Mouse (Mus musculus): ENCODE data around the gene Nol9. TPM values are rescaled to one million over a fixed set of nuclear protein-coding genes. Genes with fewer than 3 reads are reported as not detected.
A peak's percentile ranks its signal among the peaks of the same experiment; 100 is the strongest.
"Not testable (repeated sequence)": the region's sequence is repeated elsewhere in the genome, so short reads cannot be mapped to it uniquely, and the experiment has no call there.

Nol9 gene
- polyA plus RNA-seq, 1 experiment from 2014 or later: 46.0 TPM

- Histone ChIP-seq H3K27me3 (peaks cover 9% of the 10 kb centered on the region; the same call in 1 of the 2 replicates), H3K4me2 (replicated peaks) (no peak overlapping the region), H3K9me3 (no peaks in the 10 kb centered on the region), H3K36me3 (0 out of 2 replicates have a peak, but pooled peaks cover under 1% of the 10 kb centered on the region), H3K27ac (no peak overlapping the region), H3K4me1 (peaks cover 33% of the 10 kb centered on the region), H3K4me3 (no peak overlapping the region), H3K9ac (no peak overlapping the region)
- ATAC-seq (ENCODE audit: insufficient number of reproducible peaks, insufficient read depth, low FRiP score, low TSS enrichment): no peak
- WGBS: 77% methylated on average over 4 of the region's 4 CpGs
Measured at GRCm38 (mm10) chr4:152029997-152030396, 9.1 kb upstream of the Nol9 start.

- Histone ChIP-seq H3K36me3 (no peaks in the 10 kb centered on the region), H3K9me3 (no peaks in the 10 kb centered on the region), H3K9ac (no peak overlapping the region), H3K27ac (no peak overlapping the region), H3K4me3 (no peak overlapping the region), H3K4me1 (peaks cover 13% of the 10 kb centered on the region), H3K27me3 (peaks cover 9% of the 10 kb centered on the region; the same call in 1 of the 2 replicates), H3K4me2 (replicated peaks) (no peak overlapping the region)
- ATAC-seq (ENCODE audit: insufficient number of reproducible peaks, insufficient read depth, low FRiP score, low TSS enrichment): no peak
- 90% methylated on average over 13 of the region's 13 CpGs for WGBS
Measured at GRCm38 (mm10) chr4:152032922-152033321, 6.2 kb upstream of the Nol9 start.

- ATAC-seq (ENCODE audit: insufficient number of reproducible peaks, insufficient read depth, low FRiP score, low TSS enrichment); H3K27ac ChIP-seq; H3K4me3 ChIP-seq; H3K36me3 ChIP-seq; H3K9me3 ChIP-seq; H3K4me2 ChIP-seq (replicated peaks); H3K4me1 ChIP-seq; H3K9ac ChIP-seq; H3K27me3 ChIP-seq: not testable (repeated sequence)
- WGBS: 92% methylated on average over 6 of the region's 6 CpGs
Measured at GRCm38 (mm10) chr4:152036464-152036863, 2.7 kb upstream of the Nol9 start.

- peaks cover 26% of the 10 kb centered on the region for H3K36me3 ChIP-seq
- H3K9ac ChIP-seq: peak within 1 kb of the TSS; percentile 94
- ATAC-seq (ENCODE audit: insufficient number of reproducible peaks, insufficient read depth, low FRiP score, low TSS enrichment): peak; percentile 18; the same call in 1 of the 2 replicates
- peak within 1 kb of the TSS; percentile 100 for H3K4me3 ChIP-seq
- H3K27ac ChIP-seq: peak within 1 kb of the TSS; percentile 36; the same call in 1 of the 2 replicates
- H3K4me2 ChIP-seq (replicated peaks): peak within 1 kb of the TSS; percentile 95
- WGBS: 44% methylated on average over 10 of the region's 10 CpGs
- H3K4me1 ChIP-seq: peaks cover 9% of the 10 kb centered on the region
- H3K27me3 ChIP-seq: no peaks in the 10 kb centered on the region
- H3K9me3 ChIP-seq: no peaks in the 10 kb centered on the region
Measured at GRCm38 (mm10) chr4:152038225-152038984, 716 bp upstream of the Nol9 start, which contains the start of gene Tas1r1. TSS of gene Tas1r1 (minus strand) at chr4:152038568.

- WGBS: 3% methylated on average over 25 of the region's 25 CpGs
- H3K4me2 ChIP-seq (replicated peaks): peak overlapping the region; percentile 95
- no peaks in the 10 kb centered on the region for H3K27me3 ChIP-seq
- H3K4me1 ChIP-seq: peaks cover 9% of the 10 kb centered on the region
- H3K9ac ChIP-seq: peak overlapping the region; percentile 94
- H3K27ac ChIP-seq: no peak overlapping the region
- ATAC-seq (ENCODE audit: insufficient number of reproducible peaks, insufficient read depth, low FRiP score, low TSS enrichment): no peak
- no peaks in the 10 kb centered on the region for H3K9me3 ChIP-seq
- peak overlapping the region; percentile 100 for H3K4me3 ChIP-seq
- H3K36me3 ChIP-seq: peaks cover 40% of the 10 kb centered on the region
Measured at GRCm38 (mm10) chr4:152039831-152040310, 750 bp downstream of the Nol9 start.

GRCm38 (mm10) chr4:152041924-152042641, 3.0 kb downstream of the Nol9 start:
- H3K9me3 ChIP-seq: no peaks in the 10 kb centered on the region
- WGBS: 96% methylated on average over 22 of the region's 22 CpGs
- no peaks in the 10 kb centered on the region for H3K27me3 ChIP-seq
- H3K36me3 ChIP-seq: peaks cover 60% of the 10 kb centered on the region
- no peak overlapping the region for H3K4me2 ChIP-seq (replicated peaks)
- ATAC-seq (ENCODE audit: insufficient number of reproducible peaks, insufficient read depth, low FRiP score, low TSS enrichment): no peak
- H3K4me3 ChIP-seq: no peak overlapping the region
- H3K9ac ChIP-seq: no peak overlapping the region; the same call in 1 of the 2 replicates
- H3K4me1 ChIP-seq: peaks cover 9% of the 10 kb centered on the region
- H3K27ac ChIP-seq: no peak overlapping the region

- peaks cover 9% of the 10 kb centered on the region for H3K4me1 ChIP-seq
- ATAC-seq (ENCODE audit: insufficient number of reproducible peaks, insufficient read depth, low FRiP score, low TSS enrichment): no peak
- no peak overlapping the region for H3K4me3 ChIP-seq
- H3K27me3 ChIP-seq: no peaks in the 10 kb centered on the region
- 82% methylated on average over 3 of the region's 3 CpGs for WGBS
- no peak overlapping the region for H3K27ac ChIP-seq
- no peak overlapping the region for H3K9ac ChIP-seq
- H3K36me3 ChIP-seq: peaks cover 71% of the 10 kb centered on the region
- no peaks in the 10 kb centered on the region for H3K9me3 ChIP-seq
- no peak overlapping the region for H3K4me2 ChIP-seq (replicated peaks)
Measured at GRCm38 (mm10) chr4:152043171-152043570, 4.0 kb downstream of the Nol9 start.

GRCm38 (mm10) chr4:152044609-152045008, 5.5 kb downstream of the Nol9 start:
- Histone ChIP-seq H3K4me1 (peaks cover 9% of the 10 kb centered on the region), H3K27ac (no peak overlapping the region), H3K36me3 (peaks cover 81% of the 10 kb centered on the region), H3K4me2 (replicated peaks) (no peak overlapping the region), H3K4me3 (no peak overlapping the region), H3K9me3 (no peaks in the 10 kb centered on the region), H3K27me3 (no peaks in the 10 kb centered on the region), H3K9ac (no peak overlapping the region)
- no peak for ATAC-seq (ENCODE audit: insufficient number of reproducible peaks, insufficient read depth, low FRiP score, low TSS enrichment)
- 69% methylated on average over 6 of the region's 6 CpGs for WGBS

- Histone ChIP-seq H3K9me3 (no peaks in the 10 kb centered on the region), H3K4me1 (no peaks in the 10 kb centered on the region), H3K36me3 (peaks cover 53% of the 10 kb centered on the region), H3K27me3 (no peaks in the 10 kb centered on the region), H3K9ac (no peak overlapping the region), H3K4me2 (replicated peaks) (no peak overlapping the region), H3K27ac (no peak overlapping the region), H3K4me3 (no peak overlapping the region)
- no peak for ATAC-seq (ENCODE audit: insufficient number of reproducible peaks, insufficient read depth, low FRiP score, low TSS enrichment)
- WGBS: 77% methylated on average over 9 of the region's 9 CpGs
Measured at GRCm38 (mm10) chr4:152062390-152063110, 23.4 kb downstream of the Nol9 start.

GRCm38 (mm10) chr4:152067280-152067679, 28.2 kb downstream of the Nol9 start:
- Histone ChIP-seq H3K9ac (no peak overlapping the region), H3K36me3 (0 out of 2 replicates have a peak, but pooled peaks cover 8% of the 10 kb centered on the region), H3K9me3 (no peaks in the 10 kb centered on the region), H3K4me2 (replicated peaks) (no peak overlapping the region), H3K27ac (no peak overlapping the region), H3K27me3 (no peaks in the 10 kb centered on the region), H3K4me3 (no peak overlapping the region), H3K4me1 (no peaks in the 10 kb centered on the region)
- ATAC-seq (ENCODE audit: insufficient number of reproducible peaks, insufficient read depth, low FRiP score, low TSS enrichment): no peak

GRCm38 (mm10) chr4:152068166-152068724, 29.1 kb downstream of the Nol9 start:
- no peak for ATAC-seq (ENCODE audit: insufficient number of reproducible peaks, insufficient read depth, low FRiP score, low TSS enrichment)
- Histone ChIP-seq H3K4me3 (no peak overlapping the region), H3K27ac (no peak overlapping the region), H3K9me3 (no peaks in the 10 kb centered on the region), H3K4me2 (replicated peaks) (no peak overlapping the region), H3K36me3 (0 out of 2 replicates have a peak, but pooled peaks cover under 1% of the 10 kb centered on the region), H3K9ac (no peak overlapping the region), H3K27me3 (no peaks in the 10 kb centered on the region), H3K4me1 (0 out of 2 replicates have a peak, but pooled peaks cover 3% of the 10 kb centered on the region)
- WGBS: 75% methylated on average over 6 of the region's 6 CpGs

Measured in embryonic facial prominence, embryonic 12.5 days (tissue).